Mouse (Mus musculus): Measurements from ENCODE around the gene Kcmf1. TPM values are rescaled to one million over a fixed set of nuclear protein-coding genes. Genes with fewer than 3 reads are reported as not detected.

Kcmf1 gene
- 10 to 100 TPM; 44.1 to 45.4 TPM for total RNA-seq (2023)

GRCm38 (mm10) chr6:72899781-72900681, at the start of gene Kcmf1:
Kcmf1 (minus strand) TSS chr6:72899979.

Other genes starting within 250 kb of the Kcmf1 start
- gene Tcf7l1, start 110.7 kb downstream of the Kcmf1 start, total RNA-seq (2023): under 1 TPM; 0.13 to 0.33 TPM
- 1,000 to 10,000 TPM in 1 of 2 experiments, 100 to 1,000 TPM in 1; 737 to 1,076 TPM for gene Tmsb10, start 58.8 kb upstream of the Kcmf1 start, total RNA-seq (2023)